Mouse (Mus musculus) lung, postnatal 0 days (tissue): ENCODE data around the gene Fhad1.

Experiments
- CTCF ChIP-seq: IDR thresholded peaks from 2 replicates; pipeline ENCODE4 v1.5.1; 2016; ENCODE audit warnings: antibody characterized with exemption, mild to moderate bottlenecking
- EP300 ChIP-seq: IDR thresholded peaks from 2 replicates; pipeline ENCODE4 v1.6.1; 2016; ENCODE audit warnings: antibody characterized with exemption, mild to moderate bottlenecking, control low read depth

GRCm38 (mm10) chr4:141865006-141865405 is 149.9 kb downstream of the Fhad1 start:
- TF ChIP-seq EP300 = no peak
- TF ChIP-seq CTCF = no peak
